Mouse (Mus musculus) kidney, postnatal 0 days (tissue): Measurements from ENCODE around the gene Ddx46. TPM values are rescaled to one million over a fixed set of nuclear protein-coding genes. Genes with fewer than 3 reads are reported as not detected.

Source experiments
- ATAC-seq: fragments of 200-750 bp; cut with Nextera tagmentation; replicated peaks from 2 replicates; pipeline ENCODE4 v1.8.0; 2017; ENCODE audit warnings: low read depth, moderate number of reproducible peaks, moderate TSS enrichment, moderate library complexity; ENCODE audit not compliant: low FRiP score
- DNase-seq: peaks from one replicate; pipeline ENCODE4 v3.0.0-alpha.2; 2016; ENCODE audit warnings: low spot score
- H3K27ac ChIP-seq: fragments of 300-500 bp; sonication (generic); 2 replicates; pipeline ENCODE4 v1.5.1; 2014; ENCODE audit warnings: mild to moderate bottlenecking
- H3K27me3 ChIP-seq: fragments of 300-500 bp; sonication (generic); 2 replicates; pipeline ENCODE4 v1.6.1; 2014; ENCODE audit warnings: low read length, mixed read lengths; ENCODE audit not compliant: insufficient read depth
- H3K36me3 ChIP-seq: fragments of 300-500 bp; sonication (generic); 2 replicates; pipeline ENCODE4 v1.6.1; 2014; ENCODE audit warnings: low read length, mixed read lengths; ENCODE audit not compliant: insufficient read depth
- H3K4me1 ChIP-seq: fragments of 300-500 bp; sonication (generic); replicated peaks from 2 replicates; pipeline ENCODE4 v1.6.1; 2014; ENCODE audit warnings: antibody characterized with exemption, low read length, mixed read lengths; ENCODE audit not compliant: insufficient read depth
- H3K4me2 ChIP-seq: fragments of 300-500 bp; sonication (generic); 2 replicates; pipeline ENCODE4 v1.6.1; 2014; ENCODE audit warnings: mild to moderate bottlenecking, low read length, moderate library complexity, mixed read lengths
- H3K4me3 ChIP-seq: fragments of 300-500 bp; sonication (generic); replicated peaks from 2 replicates; pipeline ENCODE4 v1.5.1; 2014; ENCODE audit warnings: low read depth, low read length
- H3K9ac ChIP-seq: fragments of 300-500 bp; sonication (generic); 2 replicates; pipeline ENCODE4 v1.6.1; 2014; ENCODE audit warnings: low read depth, low read length
- H3K9me3 ChIP-seq: fragments of 300-500 bp; sonication (generic); replicated peaks from 2 replicates; pipeline ENCODE4 v1.6.1; 2016; ENCODE audit warnings: low read length, inconsistent platforms, mixed read lengths
- CTCF ChIP-seq: IDR thresholded peaks from 2 replicates; pipeline ENCODE4 v1.5.1; 2016; ENCODE audit warnings: antibody characterized with exemption, low read depth, mild to moderate bottlenecking, moderate library complexity
- WGBS: fragments of 180-500 bp; shearing (Covaris S2); extraction: QIAGEN DNeasy Blood & Tissue Kit; methylation state at CpG from one replicate; pipeline ENCODE4 v1.1.7; 2014; 5-methylcytosine and 5-hydroxymethylcytosine counted together
- polyA plus RNA-seq: library from polyadenylated mRNA; unstranded; fragments of >200 nt; fragmentation: Nextera tagmentation; extraction: Ambion mirVana; gene quantifications from 2 replicates; pipeline ENCODE4 v1.2.1, GENCODE M21; 2015

Gene Ddx46
- polyA plus RNA-seq, 1 experiment from 2014 or later = 28.3 TPM

DNA sequence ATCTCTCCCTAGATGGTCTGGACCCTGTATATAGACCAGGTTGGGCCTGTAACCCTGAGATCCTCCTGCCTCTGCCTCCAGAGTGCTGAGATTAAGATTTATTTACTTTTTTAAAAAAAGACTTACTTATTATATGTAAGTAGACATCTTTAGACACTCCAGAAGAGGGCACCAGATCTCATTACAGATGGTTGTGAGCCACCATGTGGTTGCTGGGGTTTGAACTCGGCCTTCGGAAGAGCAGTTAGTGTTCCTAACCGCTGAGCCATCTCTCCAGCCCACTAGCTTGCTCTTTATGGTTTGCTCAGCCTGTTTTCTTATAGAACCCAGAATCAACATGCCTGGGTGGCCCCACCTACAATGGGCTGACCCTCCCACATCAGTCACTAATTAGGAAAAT, 78.0 kb downstream of the Ddx46 start:
- WGBS = 89% methylated on average over 3 of the region's 3 CpGs
- ATAC-seq = no peak

DNA sequence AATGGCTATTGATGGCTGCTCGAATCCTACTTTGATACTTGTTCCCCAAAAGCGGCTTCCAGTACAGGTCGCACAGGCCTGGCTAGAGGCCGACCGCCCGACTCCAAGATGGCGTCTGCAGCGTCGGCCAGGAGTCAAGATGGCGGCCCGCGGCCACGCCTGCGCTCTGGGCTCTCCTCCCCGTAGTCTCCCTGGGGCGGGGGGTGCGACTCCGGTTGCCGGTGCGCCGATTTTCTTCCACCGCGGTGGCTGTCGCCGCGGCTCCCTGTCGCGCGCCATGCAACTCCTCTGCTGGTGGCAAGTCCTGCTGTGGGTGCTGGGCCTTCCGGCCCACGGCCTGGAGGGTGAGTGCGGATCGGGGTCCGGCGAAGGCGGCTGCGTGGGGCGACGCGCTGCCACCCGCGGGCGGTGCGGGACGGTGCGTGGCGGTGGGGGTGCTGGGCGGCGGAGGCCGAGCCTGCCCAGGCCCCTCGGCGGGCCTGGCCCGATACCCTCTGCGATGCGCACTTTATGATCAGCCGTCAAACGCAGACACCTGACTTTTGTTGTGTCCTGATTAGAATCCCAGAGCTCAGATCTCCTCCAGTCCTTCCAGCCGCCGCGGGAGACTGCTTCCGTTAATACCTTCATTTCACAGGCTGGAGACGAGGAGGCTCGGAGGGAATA, 79.8 kb downstream of the Ddx46 start, which contains the start of gene Txndc15:
TSS of gene Txndc15 (plus strand) at position 150 of the 666 bp plus-strand sequence.
- under 1% methylated on average over 62 of the region's 63 CpGs for WGBS
- Histone ChIP-seq H3K4me1 (0 out of 2 replicates have a peak, but pooled peaks cover 3% of the 10 kb centered on the region), H3K4me3 (peak within 1 kb of the TSS; percentile 94), H3K9me3 (no peaks in the 10 kb centered on the region), H3K27me3 (no peaks in the 10 kb centered on the region), H3K36me3 (0 out of 2 replicates have a peak, but pooled peaks cover 4% of the 10 kb centered on the region), H3K4me2 (peak within 1 kb of the TSS; percentile 77), H3K27ac (peak within 1 kb of the TSS; percentile 91), H3K9ac (peak within 1 kb of the TSS; percentile 98)
- no peak for TF ChIP-seq CTCF
- peak; percentile 93 for DNase-seq
- peak; percentile 89 for ATAC-seq

More for the DNA sequence above, 78.0 kb downstream of the Ddx46 start:
- TF ChIP-seq CTCF = no peak
- Histone ChIP-seq H3K36me3 (no peaks in the 10 kb centered on the region), H3K27ac (no peak overlapping the region), H3K4me3 (no peak overlapping the region), H3K9ac (no peak overlapping the region), H3K27me3 (no peaks in the 10 kb centered on the region), H3K9me3 (no peaks in the 10 kb centered on the region), H3K4me1 (0 out of 2 replicates have a peak, but pooled peaks cover 3% of the 10 kb centered on the region), H3K4me2 (no peak overlapping the region)
- DNase-seq = no peak

GRCm38 (mm10) chr13:55715167-55715512, 80.3 kb downstream of the Ddx46 start:
- ATAC-seq (no peak), DNase-seq (no peak)
- peak overlapping the region; percentile 91 for H3K27ac ChIP-seq
- H3K36me3 ChIP-seq = 0 out of 2 replicates have a peak, but pooled peaks cover 7% of the 10 kb centered on the region
- peak overlapping the region; percentile 77 for H3K4me2 ChIP-seq
- H3K4me1 ChIP-seq = 0 out of 2 replicates have a peak, but pooled peaks cover 3% of the 10 kb centered on the region
- H3K27me3 ChIP-seq = no peaks in the 10 kb centered on the region
- peak overlapping the region; percentile 94 for H3K4me3 ChIP-seq
- no peak for TF ChIP-seq CTCF
- H3K9ac ChIP-seq = peak overlapping the region; percentile 98
- 2% methylated on average over 5 of the region's 5 CpGs for WGBS
- H3K9me3 ChIP-seq = no peaks in the 10 kb centered on the region

GRCm38 (mm10) chr13:55715908-55716510, 81.2 kb downstream of the Ddx46 start:
- Histone ChIP-seq H3K9ac (0 out of 2 replicates have a peak overlapping the region, but pooled peaks have one; percentile 98), H3K9me3 (no peaks in the 10 kb centered on the region), H3K36me3 (0 out of 2 replicates have a peak, but pooled peaks cover 8% of the 10 kb centered on the region), H3K27ac (no peak overlapping the region), H3K4me2 (no peak overlapping the region), H3K4me1 (0 out of 2 replicates have a peak, but pooled peaks cover 3% of the 10 kb centered on the region), H3K4me3 (no peak overlapping the region), H3K27me3 (no peaks in the 10 kb centered on the region)
- no peak for TF ChIP-seq CTCF
- DNase-seq (no peak), ATAC-seq (no peak)
- WGBS = 83% methylated on average over 7 of the region's 7 CpGs

GRCm38 (mm10) chr13:55721516-55721915, 86.7 kb downstream of the Ddx46 start:
- no peak overlapping the region for H3K9ac ChIP-seq
- no peaks in the 10 kb centered on the region for H3K4me1 ChIP-seq
- TF ChIP-seq CTCF = no peak
- WGBS = 82% methylated on average over 8 of the region's 8 CpGs
- no peaks in the 10 kb centered on the region for H3K9me3 ChIP-seq
- ATAC-seq (no peak), DNase-seq (no peak)
- H3K36me3 ChIP-seq = peaks cover 21% of the 10 kb centered on the region; the same call in 1 of the 2 replicates
- no peak overlapping the region for H3K4me3 ChIP-seq
- no peak overlapping the region for H3K27ac ChIP-seq
- no peak overlapping the region for H3K4me2 ChIP-seq
- no peaks in the 10 kb centered on the region for H3K27me3 ChIP-seq

DNA sequence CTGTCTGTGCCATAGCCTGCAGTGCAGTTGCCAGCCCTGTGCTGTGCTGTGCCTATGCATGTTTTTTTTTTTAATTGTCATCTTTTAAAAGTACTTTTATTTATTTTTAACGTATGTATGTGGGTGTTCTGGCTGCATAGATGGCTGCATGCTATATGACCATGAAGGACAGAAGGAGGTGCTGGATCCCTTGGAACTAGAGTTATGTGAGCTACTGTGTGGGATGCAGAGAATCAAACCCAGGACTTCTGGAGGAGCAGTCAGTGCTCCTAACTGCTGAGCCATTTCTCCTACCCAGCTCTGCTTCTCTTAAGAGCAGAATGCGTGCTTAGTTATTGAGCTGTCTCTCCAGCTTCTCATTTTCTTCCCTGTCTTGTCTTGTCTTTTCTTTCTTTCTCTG, 87.2 kb downstream of the Ddx46 start:
- no peak for TF ChIP-seq CTCF
- peaks cover 21% of the 10 kb centered on the region; the same call in 1 of the 2 replicates for H3K36me3 ChIP-seq
- H3K27ac ChIP-seq = no peak overlapping the region
- no peak overlapping the region for H3K9ac ChIP-seq
- no peaks in the 10 kb centered on the region for H3K4me1 ChIP-seq
- H3K9me3 ChIP-seq = no peaks in the 10 kb centered on the region
- no peak overlapping the region for H3K4me3 ChIP-seq
- no peaks in the 10 kb centered on the region for H3K27me3 ChIP-seq
- no peak for DNase-seq
- ATAC-seq = no peak
- no peak overlapping the region for H3K4me2 ChIP-seq
- WGBS = 92% methylated on average over 2 of the region's 2 CpGs
